ENCODE assay signal across 15 mouse cellular contexts in genomic region chr7:128408265-128408664, GRCm38 (mm10). TPM values are rescaled to one million over a fixed set of nuclear protein-coding genes. Genes with fewer than 3 reads are reported as not detected.
DNase-seq lines count a peak whose midpoint lies in the region; ATAC-seq and TF ChIP-seq lines count a peak whose summit lies in the region.
"Had no signal": no experiment of that assay in that cellular context is flagged by ENCODE, and none has a peak within 500 bp of the region (broad histone marks: within the 10 kb centered on the region; RNA-seq: fewer than 3 reads in every experiment).

No protein-coding gene starts in this region.

- no peak overlapping the region for H3K4me3 ChIP-seq in layer of hippocampus, adult 2 months
- H3K4me3 ChIP-seq in midbrain, embryonic 15.5 days = no peak overlapping the region
- H3K4me3 ChIP-seq: heart, embryonic 15.5 days; limb, embryonic 13.5 days had no signal

- no peak overlapping the region for H3K27ac ChIP-seq in layer of hippocampus, adult 2 months
- H3K27ac ChIP-seq in midbrain, embryonic 15.5 days = no peak overlapping the region
- H3K27ac ChIP-seq: heart, embryonic 15.5 days; limb, embryonic 13.5 days had no signal

- no peak for ATAC-seq in midbrain, embryonic 15.5 days (replicated peaks)
- ATAC-seq: hindbrain, embryonic 16.5 days had no signal

- peak; percentile 29; the same call in 1 of the 2 replicates for TF ChIP-seq CTCF in layer of hippocampus, adult 2 months (conservative IDR thresholded peaks at IDR 0.05)

- 91% methylated on average over 5 of the region's 5 CpGs for WGBS in midbrain, embryonic 15.5 days

- no peak overlapping the region for H3K4me2 ChIP-seq in midbrain, embryonic 15.5 days
- H3K4me2 ChIP-seq: heart, embryonic 15.5 days; limb, embryonic 13.5 days had no signal

- H3K36me3 ChIP-seq in midbrain, embryonic 15.5 days (replicated peaks) = no peaks in the 10 kb centered on the region
- H3K36me3 ChIP-seq: heart, embryonic 15.5 days; limb, embryonic 13.5 days had no signal

- H3K9ac ChIP-seq in midbrain, embryonic 15.5 days = no peak overlapping the region
- H3K9ac ChIP-seq: heart, embryonic 15.5 days; limb, embryonic 13.5 days had no signal

- DNase-seq in layer of hippocampus, adult 2 months (ENCODE audit: low spot score in 2 of 2) = no peak
- no peak for DNase-seq in layer of hippocampus, postnatal 10 days (ENCODE audit: low spot score in 2 of 2)
- peak; percentile 13 for DNase-seq in 3T3-L1 (ENCODE audit: low read depth, low spot score)
- peak; percentile 28 for DNase-seq in 416B (ENCODE audit: low read depth)
- DNase-seq in ZHBTc4 (ENCODE audit: low read depth, low spot score) = peak; percentile 82
- no peak for DNase-seq in frontal cortex, postnatal 36 days (ENCODE audit: low spot score in 2 of 2)
- DNase-seq: adrenal gland, adult 2 months; cerebellum, adult 11 months; gastrocnemius, postnatal 10 days; layer of hippocampus, adult 9-11 months; right cerebral cortex, adult 18-20 months had no signal

- no peaks in the 10 kb centered on the region for H3K4me1 ChIP-seq in midbrain, embryonic 15.5 days

- no peaks in the 10 kb centered on the region for H3K27me3 ChIP-seq in midbrain, embryonic 15.5 days (replicated peaks)
- H3K27me3 ChIP-seq: heart, embryonic 15.5 days had no signal

- H3K9me3 ChIP-seq in midbrain, embryonic 15.5 days = no peaks in the 10 kb centered on the region
- H3K9me3 ChIP-seq: heart, embryonic 15.5 days; limb, embryonic 13.5 days had no signal

RNA-seq across cellular contexts. Expression of gene Rgs10, which starts 10.3 kb away (rescaled TPM):
- total RNA-seq in layer of hippocampus, adult 2 months (2021) = 10 to 100 TPM; 43.4 to 44.1 TPM
- total RNA-seq in layer of hippocampus, postnatal 10 days (2021) = 10 to 100 TPM; 48.8 to 50.5 TPM
- polyA plus RNA-seq in midbrain, embryonic 15.5 days (2015; fragmentation: Nextera tagmentation; extraction: Ambion mirVana) = 43.0 and 50.4 TPM in 2 replicates

RNA-seq across cellular contexts. Expression of gene Tial1, which starts 53.3 kb away (rescaled TPM):
- 100 to 1,000 TPM; 111 to 128 TPM for total RNA-seq in layer of hippocampus, adult 2 months (2021)
- total RNA-seq in layer of hippocampus, postnatal 10 days (2021) = 100 to 1,000 TPM; 108 to 128 TPM
- 25.3 and 32.2 TPM in 2 replicates for polyA plus RNA-seq in midbrain, embryonic 15.5 days (2015; fragmentation: Nextera tagmentation; extraction: Ambion mirVana)

Comparison
In these comparisons a context has a peak if more than half of its experiments do, and no peak if none do; other contexts are left out.
1. DNase-seq: peak in 3T3-L1 (single experiment), 416B (single experiment) and ZHBTc4 (single experiment); none in layer of hippocampus, adult 2 months (0 of 2), layer of hippocampus, postnatal 10 days (0 of 2) and frontal cortex, postnatal 36 days (0 of 2).